Mouse (Mus musculus) ES-Bruce4 (cell line): ENCODE data around the gene Aebp2.

Experiments used
- CTCF ChIP-seq: IDR thresholded peaks from one replicate; pipeline ENCODE4 v1.8.1; 2011; ENCODE audit warnings: low read depth, low read length
- POLR2A ChIP-seq: IDR thresholded peaks from one replicate; pipeline ENCODE4 v1.8.1; 2011; ENCODE audit warnings: low read length; ENCODE audit not compliant: insufficient read depth

DNA sequence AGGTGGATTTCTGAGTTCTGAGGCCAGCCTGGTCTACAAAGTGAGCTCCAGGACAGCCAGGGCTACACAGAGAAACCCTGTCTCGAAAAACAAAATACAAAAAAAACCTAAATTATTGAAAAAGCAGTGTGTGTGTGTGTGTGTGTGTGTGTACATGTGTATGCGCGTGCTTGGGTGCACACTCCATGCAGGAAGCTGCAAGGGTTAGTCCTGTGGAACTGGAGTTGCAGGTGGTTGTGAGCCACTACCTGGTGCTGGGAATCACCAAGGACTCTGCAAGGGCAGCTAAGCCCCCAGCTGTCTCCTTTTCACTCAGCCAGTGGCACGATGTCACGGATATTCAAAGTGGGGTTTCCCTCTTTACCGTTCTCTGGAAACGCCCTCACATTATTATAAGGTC lies 39.3 kb downstream of the Aebp2 start:
- TF ChIP-seq POLR2A (no peak), CTCF (no peak)
